Mouse (Mus musculus): ENCODE measurements at regions not wholly inside any gene's neighbourhood (a gene's known extent, or its start where the extent isn't known, plus 50 kb on each side); places are given as distances from the start of the nearest gene placed in this dataset.

DNA sequence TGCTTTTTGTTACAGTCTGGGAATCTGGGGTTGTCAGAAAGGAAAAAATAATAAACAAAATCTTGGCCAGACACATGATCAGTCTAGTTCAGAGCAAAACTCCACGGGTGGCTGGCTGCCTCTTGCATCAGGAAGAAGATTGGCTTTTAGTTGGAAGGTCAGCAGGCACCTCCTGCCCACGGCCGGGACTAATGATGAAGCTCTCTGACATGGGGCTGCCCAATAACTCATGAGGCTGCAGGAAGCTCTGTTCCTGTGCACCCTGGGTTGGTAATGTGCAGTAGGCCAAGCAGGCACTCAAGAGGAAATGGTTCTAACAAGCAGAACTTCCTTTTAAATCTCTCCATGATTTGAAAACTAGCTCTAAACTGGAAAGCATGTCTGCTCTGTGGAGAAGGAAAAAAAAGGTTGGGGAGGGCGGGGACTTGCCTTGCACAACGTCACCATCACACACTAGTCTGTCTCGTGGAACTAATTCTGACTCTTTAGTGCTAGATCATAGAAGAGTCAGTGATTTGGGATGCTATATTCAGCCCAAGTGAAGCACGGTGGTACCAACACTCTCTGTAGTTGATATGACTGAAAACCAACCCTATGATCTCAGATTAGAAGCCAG, 507.1 kb upstream of the Adam5 start:
- DNase-seq, result no peak

- DNase-seq, result no peak
Measured at GRCm38 (mm10) chr8:25329791-25330190, 505.6 kb upstream of the Adam5 start.

GRCm38 (mm10) chr8:25328318-25328717, 504.1 kb upstream of the Adam5 start:
- DNase-seq, result no peak

GRCm38 (mm10) chr8:25326930-25327329, 502.8 kb upstream of the Adam5 start:
- no peak for DNase-seq

DNA sequence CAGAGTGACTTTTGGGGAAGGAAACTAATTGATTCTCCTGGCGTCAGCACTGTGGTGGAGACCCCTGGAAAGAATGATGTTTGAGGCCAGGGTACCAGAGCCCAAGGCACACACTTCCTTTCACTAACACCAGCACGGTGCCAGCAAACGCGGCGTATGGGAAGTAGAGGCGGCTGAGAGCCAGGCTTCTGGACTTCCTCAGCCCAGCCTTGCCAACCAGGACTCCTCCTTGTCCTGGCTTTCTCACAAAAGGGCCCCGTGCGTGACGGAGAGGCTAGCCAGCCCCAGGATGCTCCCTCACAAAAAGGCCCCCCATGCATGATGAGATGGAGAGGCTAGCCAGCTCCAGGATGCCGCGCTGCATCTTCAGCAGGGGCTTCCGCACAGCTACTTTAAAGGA, 502.1 kb upstream of the Adam5 start:
- no peak for DNase-seq

DNA sequence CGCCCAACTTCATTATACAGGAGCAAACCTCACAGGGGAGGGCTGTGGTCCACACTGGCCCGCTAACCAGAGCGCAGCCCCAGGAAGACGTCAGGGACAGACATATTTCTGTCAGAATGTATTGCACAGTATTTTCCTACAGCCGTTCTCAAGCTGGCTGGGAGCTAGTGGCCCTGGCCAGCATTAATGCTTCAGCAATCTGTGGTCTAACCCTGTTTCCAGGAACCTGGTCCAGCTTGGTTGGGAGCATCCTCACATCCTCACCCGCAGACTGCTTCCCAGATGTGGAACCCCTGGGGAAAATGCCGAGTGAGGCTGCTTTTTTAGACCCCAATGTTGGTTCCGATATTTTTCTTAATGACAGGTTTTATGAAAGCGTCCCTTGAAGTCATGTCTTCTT, 500.6 kb upstream of the Adam5 start:
- DNase-seq, result no peak

- no peak for DNase-seq
Measured at GRCm38 (mm10) chr8:25323643-25324420, 499.7 kb upstream of the Adam5 start.

DNA sequence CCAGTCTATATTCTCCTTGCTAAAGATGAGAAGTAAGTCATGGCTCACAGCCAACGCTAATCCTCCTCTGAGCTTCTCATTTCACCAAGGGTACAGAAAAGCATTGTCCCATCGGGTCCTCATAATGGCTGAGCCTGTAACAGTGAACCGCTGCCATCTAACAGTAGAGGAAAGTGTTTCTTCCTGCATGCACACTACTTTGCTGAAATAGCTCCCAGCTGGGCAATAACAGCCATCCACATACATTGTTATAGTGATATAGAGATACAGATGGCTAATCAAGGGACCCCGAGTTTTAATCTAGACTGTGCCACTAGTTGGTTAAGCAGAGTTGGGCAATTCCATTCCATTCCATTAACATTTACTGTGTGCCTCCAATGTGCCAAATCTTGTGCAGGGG, 492.2 kb upstream of the Adam5 start:
- no peak for DNase-seq

DNA sequence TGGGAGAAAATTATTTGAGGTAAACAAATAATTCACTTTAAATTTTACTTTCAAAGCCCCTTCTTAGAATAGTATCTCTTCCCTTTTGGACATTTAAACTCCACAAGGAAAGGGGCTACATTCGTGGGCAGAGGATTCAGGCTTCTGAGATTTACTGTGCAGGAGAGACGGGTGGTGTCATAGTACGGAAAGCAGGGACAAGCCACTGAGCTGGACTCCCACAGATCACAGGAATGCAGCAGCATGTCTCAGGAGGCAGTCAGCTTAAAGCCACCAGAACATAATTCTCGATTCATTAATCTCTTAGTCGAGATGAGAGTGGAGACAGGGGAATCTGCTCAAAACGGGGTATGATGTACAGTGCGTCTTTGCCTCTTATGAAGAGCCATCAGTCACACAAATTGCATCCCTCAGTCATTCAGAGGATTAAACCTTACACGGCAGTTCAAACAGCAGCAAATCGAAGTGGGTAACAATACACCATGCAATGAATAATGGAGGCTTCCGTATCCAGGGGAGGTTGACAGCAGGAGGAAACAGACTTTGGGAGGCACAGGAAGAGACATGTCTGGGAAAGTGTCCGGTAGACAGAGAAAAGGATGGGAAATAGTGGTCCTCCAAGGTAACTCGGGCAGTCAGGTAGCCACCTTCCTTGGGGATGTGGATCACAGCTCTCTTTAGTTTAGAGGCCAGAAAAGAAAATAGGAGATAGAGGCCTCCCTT, 487.8 kb upstream of the Adam5 start:
- no peak for DNase-seq

- no peak for DNase-seq
Measured at GRCm38 (mm10) chr8:25307956-25308355, 483.8 kb upstream of the Adam5 start.

DNA sequence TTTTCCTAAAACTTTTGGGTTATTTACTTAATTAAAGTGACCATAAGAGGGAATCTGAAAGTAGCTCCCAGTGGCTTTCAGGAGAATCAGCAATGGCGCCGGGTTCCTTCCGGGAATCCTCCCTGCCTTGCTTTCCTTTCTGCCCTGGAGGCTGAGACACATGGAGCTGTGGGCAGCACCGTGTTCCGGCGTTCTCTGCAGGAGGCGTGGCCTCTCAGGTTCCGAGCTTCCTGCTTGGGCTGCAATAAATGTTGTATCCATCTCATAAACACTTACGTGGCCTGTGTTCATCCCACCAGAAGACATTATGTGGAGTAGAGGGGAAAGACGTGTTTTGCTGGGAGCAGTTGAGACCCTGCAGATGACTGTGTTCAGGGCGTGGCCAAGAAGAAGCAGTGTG, 483.3 kb upstream of the Adam5 start:
- no peak for DNase-seq

DNA sequence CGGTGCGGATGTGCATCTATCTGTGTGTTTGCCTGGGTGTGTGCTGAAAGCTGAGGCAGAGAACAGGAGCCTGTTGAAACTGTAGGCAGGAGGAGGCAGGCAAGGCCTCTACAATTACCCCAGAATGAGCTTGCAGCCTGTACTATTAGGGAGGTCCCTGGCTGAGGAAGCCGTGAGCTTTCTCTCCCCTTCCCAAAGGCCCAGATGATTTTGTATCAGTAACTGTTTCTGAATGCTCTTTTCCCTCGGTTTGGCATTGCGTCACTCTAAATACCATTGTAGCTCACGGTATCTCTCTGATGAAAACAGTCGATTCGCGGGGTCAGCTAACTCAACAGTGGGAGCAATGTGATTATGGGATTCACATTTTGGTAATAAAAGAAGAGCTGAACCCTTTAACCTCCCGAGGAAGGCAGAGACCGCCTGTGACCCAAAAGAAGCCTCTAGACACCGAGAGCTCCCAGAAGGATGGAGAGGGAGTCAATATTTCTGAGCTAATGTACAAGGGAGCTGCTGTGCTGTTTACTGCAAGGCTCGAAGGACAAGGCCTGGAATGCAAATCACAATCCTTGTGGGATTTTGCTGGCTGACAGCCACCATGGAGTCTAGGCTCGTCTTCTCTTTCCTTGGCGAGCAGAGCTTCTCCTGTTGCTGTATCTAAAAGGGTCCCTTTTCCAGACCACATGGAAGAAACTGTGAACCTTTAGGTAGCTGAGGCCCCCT, 482.8 kb upstream of the Adam5 start:
- no peak for DNase-seq

Data from right cerebral cortex, adult 18-20 months (tissue).